Mouse (Mus musculus): ENCODE data around the gene N4bp2. TPM values are rescaled to one million over a fixed set of nuclear protein-coding genes. Genes with fewer than 3 reads are reported as not detected.
"Not testable (repeated sequence)": the region's sequence is repeated elsewhere in the genome, so short reads cannot be mapped to it uniquely, and the experiment has no call there.

The N4bp2 gene
- total RNA-seq, 1 experiment from 2014 or later = 67.5 TPM

- peak; percentile 45 for ATAC-seq (replicated peaks; ENCODE audit: low read depth, poor library complexity, severe bottlenecking)
Observed at GRCm38 (mm10) chr5:65763916-65764785, 830 bp downstream of the N4bp2 start.

DNA sequence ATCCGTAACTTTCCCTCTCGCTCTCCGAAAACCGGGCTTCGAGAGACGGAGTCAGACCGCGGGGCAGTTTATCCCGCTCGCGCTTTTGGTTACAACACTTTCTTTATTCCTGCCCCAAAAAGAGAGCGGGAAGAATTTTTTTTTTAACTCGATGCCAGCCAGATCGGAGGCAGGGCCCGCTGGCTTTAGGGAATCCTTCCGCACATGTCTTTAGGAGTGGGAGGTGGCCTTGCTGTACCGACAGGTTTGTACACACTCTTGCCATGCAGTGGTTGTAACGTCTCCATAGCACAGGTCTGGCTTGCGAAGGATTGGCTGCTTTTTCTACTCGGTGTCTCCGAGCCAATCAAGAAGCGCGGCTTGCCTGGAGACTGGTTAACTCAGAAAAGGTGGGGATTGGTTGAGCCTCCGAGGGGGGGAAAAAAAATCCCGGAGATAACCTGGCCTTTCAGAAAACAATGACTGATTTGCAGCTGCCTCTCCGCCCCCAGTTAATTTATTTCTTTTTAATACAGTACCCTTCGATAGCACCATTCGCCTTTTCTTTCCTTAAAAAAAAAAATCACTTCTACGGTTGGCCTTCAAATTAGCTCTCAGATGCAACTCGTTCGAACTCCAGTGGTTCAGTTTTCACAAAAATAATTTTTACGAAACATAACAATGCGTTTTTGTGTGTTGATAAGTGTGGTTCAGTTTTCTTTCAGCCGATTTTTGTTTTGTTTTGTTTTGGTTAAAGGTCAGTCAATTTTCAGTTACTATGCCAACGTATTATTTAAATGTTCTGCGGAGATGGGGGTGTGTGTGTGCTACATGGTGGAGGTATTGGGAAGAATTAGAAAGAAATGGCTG, 1.7 kb downstream of the N4bp2 start:
- ATAC-seq (replicated peaks; ENCODE audit: low read depth, poor library complexity, severe bottlenecking) = peak; percentile 91

DNA sequence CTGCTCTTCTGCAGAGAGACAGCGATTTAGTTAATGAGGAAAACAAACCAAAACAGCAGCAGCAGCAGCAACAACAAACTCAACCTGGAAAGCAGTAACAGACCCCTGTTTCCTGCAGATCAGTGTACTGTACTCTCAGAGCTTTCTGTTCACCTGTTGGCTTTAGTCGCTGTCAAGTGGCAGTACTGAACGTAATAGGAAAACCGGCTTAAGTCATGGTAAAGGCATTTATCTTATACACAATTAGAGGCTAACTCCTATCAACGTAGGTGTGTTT, 2.3 kb downstream of the N4bp2 start:
- no peak for ATAC-seq (replicated peaks; ENCODE audit: low read depth, poor library complexity, severe bottlenecking)

DNA sequence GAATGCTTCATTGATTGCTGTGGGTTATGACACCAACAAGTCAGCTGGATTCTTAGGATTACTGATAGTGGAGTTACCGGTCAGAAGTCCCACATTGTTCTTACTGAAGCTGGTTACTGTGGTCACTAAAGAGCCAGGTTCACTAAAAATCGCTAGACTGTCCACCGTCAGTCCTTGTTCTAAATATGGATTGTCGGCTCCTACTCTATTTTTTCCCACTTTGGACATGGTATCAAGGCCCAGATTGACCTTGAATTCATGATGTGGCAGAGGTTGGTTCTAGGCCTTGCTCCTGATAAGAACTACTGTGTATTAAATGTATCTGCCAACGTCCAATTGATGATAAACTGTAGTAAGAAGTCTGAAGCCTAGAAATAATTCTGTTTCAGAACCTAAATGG, 4.7 kb downstream of the N4bp2 start:
- no peak for ATAC-seq (replicated peaks; ENCODE audit: low read depth, poor library complexity, severe bottlenecking)

DNA sequence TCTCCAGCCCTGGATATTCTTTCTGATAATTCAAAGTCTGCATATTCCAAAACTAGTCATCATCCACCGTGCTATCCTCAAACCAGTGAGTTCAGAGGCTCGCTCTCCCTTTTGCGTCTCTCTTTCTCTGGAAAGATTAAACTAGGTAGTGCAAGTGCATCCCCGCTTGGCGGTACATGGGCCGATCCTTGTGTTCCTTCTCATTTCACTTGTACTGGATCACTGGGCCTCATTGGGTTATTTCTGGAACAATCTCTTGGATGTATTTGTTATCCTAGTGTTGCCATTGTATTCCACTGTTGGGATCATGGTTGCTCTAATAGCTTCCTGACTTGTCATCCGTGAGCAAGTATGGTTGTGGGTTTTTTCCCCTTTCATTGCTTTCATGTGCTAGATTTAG, 6.7 kb downstream of the N4bp2 start:
- ATAC-seq (replicated peaks; ENCODE audit: low read depth, poor library complexity, severe bottlenecking) = no peak

- ATAC-seq (replicated peaks; ENCODE audit: low read depth, poor library complexity, severe bottlenecking) = no peak
Observed at GRCm38 (mm10) chr5:65770493-65770892, 7.2 kb downstream of the N4bp2 start.

DNA sequence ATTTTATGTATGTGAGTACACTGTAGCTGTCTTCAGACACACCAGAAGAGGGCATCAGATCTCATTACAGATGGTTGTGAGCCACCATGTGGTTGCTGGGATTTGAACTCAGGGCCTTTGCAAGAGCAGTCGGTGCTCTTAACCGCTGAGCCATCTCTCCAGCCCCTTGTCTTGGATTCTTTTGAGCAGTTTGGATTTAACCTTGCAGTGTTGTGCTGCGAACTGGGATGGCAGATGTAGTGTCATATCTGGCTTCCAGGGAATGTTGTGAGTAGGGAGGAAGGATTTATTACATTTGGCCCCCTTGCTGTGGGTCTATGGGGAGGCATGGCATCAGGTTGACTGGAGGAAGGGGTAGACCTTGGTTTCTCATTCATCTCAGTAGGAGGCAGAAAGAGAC, 10.6 kb downstream of the N4bp2 start:
- ATAC-seq (replicated peaks; ENCODE audit: low read depth, poor library complexity, severe bottlenecking) = not testable (repeated sequence)

DNA sequence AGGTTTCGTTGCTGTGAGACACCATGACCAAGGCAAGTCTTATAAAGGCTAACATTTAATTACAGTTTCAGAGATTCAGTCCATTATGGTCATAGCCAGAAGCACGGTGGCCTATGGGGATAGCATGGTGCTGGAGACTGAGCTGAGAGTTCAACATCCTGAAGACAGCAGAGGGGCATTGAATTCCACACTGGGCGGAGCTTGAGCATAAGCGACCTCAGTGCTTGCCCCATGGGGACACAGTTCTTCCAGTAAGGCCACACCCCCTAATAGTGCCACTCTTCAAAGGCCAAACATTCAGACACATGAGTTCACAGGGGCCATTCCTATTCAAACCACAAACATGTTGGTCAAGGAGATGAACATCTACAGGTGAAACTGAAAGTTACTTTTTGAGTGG, 12.8 kb downstream of the N4bp2 start:
- ATAC-seq (replicated peaks; ENCODE audit: low read depth, poor library complexity, severe bottlenecking) = no peak

DNA sequence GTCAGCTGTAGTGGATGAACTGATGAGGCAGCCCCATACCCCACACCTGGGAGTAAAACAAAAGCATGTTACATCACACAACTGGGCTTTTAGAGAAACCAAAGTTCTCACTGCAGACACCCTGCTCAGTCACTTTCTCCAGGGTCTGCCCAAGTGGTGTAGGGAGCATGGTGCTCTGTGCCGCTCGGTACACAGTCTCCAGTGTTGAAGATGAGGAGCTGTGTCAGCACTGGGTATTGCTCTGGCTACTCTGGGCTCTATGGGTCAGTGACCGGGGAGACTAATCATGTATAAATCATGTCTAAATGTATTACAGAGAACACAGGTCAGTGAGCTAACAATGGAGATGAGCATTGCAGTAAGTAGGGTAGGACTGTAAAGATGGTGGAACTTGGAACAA, 13.6 kb downstream of the N4bp2 start:
- no peak for ATAC-seq (replicated peaks; ENCODE audit: low read depth, poor library complexity, severe bottlenecking)

DNA sequence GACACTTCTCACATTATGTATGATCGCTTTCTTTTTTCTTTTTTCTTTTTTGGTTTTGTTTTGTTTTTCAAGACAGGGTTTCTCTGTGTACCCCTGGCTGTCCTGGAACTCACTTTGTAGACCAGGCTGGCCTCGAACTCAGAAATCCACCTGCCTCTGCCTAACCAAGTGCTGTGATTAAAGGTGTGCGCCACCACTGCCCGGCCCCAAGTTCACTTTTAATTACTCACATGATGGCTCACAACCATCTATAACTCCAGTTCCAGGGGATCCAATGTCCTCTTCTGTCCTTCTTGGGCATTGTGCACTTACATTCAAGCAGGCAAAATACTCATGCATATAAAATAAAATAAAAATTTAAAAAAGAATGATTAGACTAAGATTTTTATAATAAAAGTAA, 15.7 kb downstream of the N4bp2 start:
- not testable (repeated sequence) for ATAC-seq (replicated peaks; ENCODE audit: low read depth, poor library complexity, severe bottlenecking)

GRCm38 (mm10) chr5:65779401-65780063, 16.2 kb downstream of the N4bp2 start:
- no peak for ATAC-seq (replicated peaks; ENCODE audit: low read depth, poor library complexity, severe bottlenecking)

DNA sequence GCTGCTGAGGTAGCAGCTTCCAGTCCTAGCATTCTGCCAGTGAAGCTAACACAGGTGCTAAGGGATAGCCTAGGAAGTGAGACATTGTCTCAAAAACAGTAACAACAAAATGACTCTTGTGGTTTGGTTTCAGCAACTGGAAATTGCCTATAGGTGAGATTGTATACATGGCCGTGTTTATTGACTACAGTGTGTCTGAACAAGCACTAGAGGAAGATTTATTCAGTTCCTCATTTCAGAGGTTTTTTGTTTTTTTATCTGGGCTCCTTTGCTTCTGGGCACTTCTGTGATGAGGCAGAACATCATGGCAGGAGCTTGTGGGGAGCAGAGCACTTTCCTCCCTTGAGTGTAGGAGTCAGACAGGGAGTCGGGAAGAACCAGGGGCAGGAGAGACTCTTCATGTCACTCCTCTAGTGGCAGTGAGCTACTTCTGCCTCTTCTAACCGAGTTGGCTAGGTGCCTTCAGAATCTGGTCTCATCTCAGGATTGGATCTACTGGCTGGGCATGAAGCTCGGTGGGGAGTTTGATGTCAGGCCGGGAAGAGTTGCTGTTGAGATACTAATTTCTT, 17.9 kb downstream of the N4bp2 start:
- peak; percentile 73 for ATAC-seq (replicated peaks; ENCODE audit: low read depth, poor library complexity, severe bottlenecking)

GRCm38 (mm10) chr5:65781769-65782715, 18.7 kb downstream of the N4bp2 start:
- no peak for ATAC-seq (replicated peaks; ENCODE audit: low read depth, poor library complexity, severe bottlenecking)

DNA sequence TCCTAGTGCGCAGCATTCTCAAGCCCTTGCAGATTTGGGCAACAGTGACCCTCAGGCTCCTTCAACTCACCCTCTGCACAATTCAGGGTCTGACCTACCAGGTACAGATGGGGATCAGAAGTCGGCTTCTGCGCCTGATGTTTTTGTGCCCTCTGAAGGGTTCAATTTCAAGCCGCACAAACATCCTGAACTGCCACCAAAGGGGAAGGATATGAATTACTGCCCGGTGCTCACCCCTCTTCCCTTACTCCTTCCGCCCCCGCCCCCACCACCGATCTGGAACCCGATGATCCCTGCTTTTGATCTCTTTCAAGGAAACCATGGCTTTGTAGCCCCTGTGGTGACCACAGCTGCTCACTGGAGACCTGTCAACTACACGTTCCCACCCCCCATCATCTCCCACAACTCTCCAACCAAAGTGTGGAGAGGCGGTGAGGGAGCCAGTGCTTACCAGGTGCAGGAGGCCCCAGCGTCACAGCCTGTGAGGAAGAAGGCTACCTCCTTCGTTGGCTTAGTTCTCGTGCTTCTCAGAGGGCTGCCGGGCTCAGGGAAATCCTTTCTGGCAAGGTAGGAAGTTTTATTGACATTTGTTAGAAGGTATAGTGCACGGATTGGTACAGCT, 27.4 kb downstream of the N4bp2 start:
- peak; percentile 54 for ATAC-seq (replicated peaks; ENCODE audit: low read depth, poor library complexity, severe bottlenecking)

GRCm38 (mm10) chr5:65794202-65794601, 30.9 kb downstream of the N4bp2 start:
- ATAC-seq (replicated peaks; ENCODE audit: low read depth, poor library complexity, severe bottlenecking) = no peak

DNA sequence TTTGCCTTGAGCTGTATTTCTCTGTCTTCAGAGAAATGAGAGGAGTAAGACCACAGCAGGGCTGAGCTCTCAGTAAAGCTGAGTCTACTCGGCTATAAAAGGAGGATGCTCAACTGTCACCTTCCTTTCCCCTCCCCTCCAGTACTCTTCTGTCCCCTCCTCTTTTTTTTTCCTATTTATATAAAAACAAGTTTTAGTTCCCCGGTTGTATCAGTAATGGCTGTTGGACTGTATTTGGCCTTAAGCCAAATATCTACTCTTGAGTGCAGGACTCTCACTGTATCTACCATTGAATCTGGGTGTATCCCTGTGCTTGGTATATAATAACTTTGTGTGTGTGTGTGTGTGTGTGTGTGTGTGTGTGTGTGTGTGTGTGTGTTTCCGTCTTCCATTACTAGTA, 31.4 kb downstream of the N4bp2 start:
- ATAC-seq (replicated peaks; ENCODE audit: low read depth, poor library complexity, severe bottlenecking) = peak; percentile 15

DNA sequence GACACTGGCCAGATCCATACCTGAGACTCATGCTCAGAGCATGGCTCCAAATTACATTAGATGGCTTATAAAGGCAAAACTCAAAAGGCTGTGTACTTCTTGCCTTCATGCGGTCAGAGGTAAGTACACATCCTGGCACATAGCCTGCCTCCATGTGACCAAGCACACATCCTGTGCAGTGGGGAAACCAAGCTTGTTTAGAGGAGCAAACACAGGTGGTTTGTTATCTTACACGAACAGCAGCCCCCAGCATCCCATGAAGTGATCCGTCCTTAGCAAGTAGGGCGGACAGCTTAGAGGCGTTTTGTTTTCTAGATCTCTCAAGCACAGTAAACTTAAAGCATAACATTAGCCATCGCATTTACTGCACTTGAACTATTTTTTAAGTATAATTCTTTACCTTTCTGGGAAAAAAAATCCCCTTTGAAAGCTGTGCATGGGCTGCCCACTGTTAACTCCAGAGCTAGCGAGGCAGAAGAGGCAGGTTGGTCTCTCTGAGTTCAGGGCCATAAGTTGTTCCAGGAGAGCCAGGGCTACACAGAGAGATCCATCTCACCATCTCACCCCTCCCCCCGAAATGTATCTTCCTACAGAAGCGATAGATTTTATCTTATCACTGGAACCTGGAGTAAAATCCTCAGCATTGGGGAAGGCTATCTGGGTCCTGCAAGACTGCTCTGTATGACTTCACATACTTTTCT, 32.1 kb downstream of the N4bp2 start:
- peak; percentile 68 for ATAC-seq (replicated peaks; ENCODE audit: low read depth, poor library complexity, severe bottlenecking)

DNA sequence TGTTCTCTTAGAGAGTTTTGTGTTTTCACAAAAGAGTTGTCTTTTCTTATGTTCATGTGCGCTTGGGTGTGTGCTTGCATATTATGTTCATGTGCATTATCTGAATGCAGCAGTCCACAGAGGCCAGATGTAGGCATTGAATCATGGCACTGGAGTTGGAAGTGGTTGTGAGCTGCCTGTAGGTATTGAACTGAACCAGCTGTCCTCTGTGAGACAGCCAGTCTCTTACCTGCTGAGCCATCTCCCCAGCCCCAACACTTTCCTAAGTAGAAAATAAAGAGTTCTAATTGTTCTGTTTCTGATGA, 32.6 kb downstream of the N4bp2 start:
- ATAC-seq (replicated peaks; ENCODE audit: low read depth, poor library complexity, severe bottlenecking) = 0 out of 2 replicates have a peak, but pooled peaks have one; percentile 18

All from common myeloid progenitor, adult 5-6 weeks (primary cell).